Mouse (Mus musculus) limb, embryonic 10.5 days (tissue): ENCODE data around the gene B4galnt1. TPM values are rescaled to one million over a fixed set of nuclear protein-coding genes. Genes with fewer than 3 reads are reported as not detected.

Source experiments
- DNase-seq: peaks from one replicate; pipeline ENCODE4 v3.0.0-alpha.2; 2017; ENCODE audit warnings: low spot score
- H3K27ac ChIP-seq: fragments of 300-500 bp; sonication (generic); 2 replicates; pipeline ENCODE4 v1.5.1; 2016; ENCODE audit warnings: mild to moderate bottlenecking
- H3K27me3 ChIP-seq: fragments of 300-500 bp; sonication (generic); 2 replicates; pipeline ENCODE4 v1.6.1; 2016; ENCODE audit warnings: low read depth, mild to moderate bottlenecking; ENCODE audit not compliant: poor library complexity, severe bottlenecking
- H3K36me3 ChIP-seq: fragments of 300-500 bp; sonication (generic); 2 replicates; pipeline ENCODE4 v1.6.1; 2016; ENCODE audit warnings: mild to moderate bottlenecking, moderate library complexity
- H3K4me1 ChIP-seq: fragments of 300-500 bp; sonication (generic); 2 replicates; pipeline ENCODE4 v1.6.1; 2016
- H3K4me3 ChIP-seq: fragments of 300-500 bp; sonication (generic); 2 replicates; pipeline ENCODE4 v1.5.1; 2016; ENCODE audit warnings: mild to moderate bottlenecking, moderate library complexity
- H3K9me3 ChIP-seq: fragments of 300-500 bp; sonication (generic); replicated peaks from 2 replicates; pipeline ENCODE4 v1.6.1; 2016; ENCODE audit warnings: mild to moderate bottlenecking
- WGBS: fragments of 180-500 bp; shearing (Covaris S2); methylation state at CpG from one replicate; pipeline ENCODE4 v1.1.7; 2016; 5-methylcytosine and 5-hydroxymethylcytosine counted together
- polyA plus RNA-seq: library from polyadenylated mRNA; unstranded; fragments of >200 nt; fragmentation: Nextera tagmentation; extraction: Ambion mirVana; gene quantifications from 2 replicates; pipeline ENCODE4 v1.2.1, GENCODE M21; 2016

The B4galnt1 gene
- polyA plus RNA-seq, 1 experiment from 2014 or later, result 2.8 TPM

- Histone ChIP-seq H3K9me3 (no peaks in the 10 kb centered on the region), H3K4me1 (peaks cover 53% of the 10 kb centered on the region), H3K27me3 (peaks cover 82% of the 10 kb centered on the region), H3K27ac (no peak overlapping the region), H3K4me3 (peak overlapping the region; percentile 42), H3K36me3 (peaks cover 14% of the 10 kb centered on the region)
- WGBS, result 5% methylated on average over 41 of the region's 41 CpGs
- DNase-seq, result peak; percentile 52
Measured at GRCm38 (mm10) chr10:127178286-127179027, 13.4 kb downstream of the B4galnt1 start.

DNA sequence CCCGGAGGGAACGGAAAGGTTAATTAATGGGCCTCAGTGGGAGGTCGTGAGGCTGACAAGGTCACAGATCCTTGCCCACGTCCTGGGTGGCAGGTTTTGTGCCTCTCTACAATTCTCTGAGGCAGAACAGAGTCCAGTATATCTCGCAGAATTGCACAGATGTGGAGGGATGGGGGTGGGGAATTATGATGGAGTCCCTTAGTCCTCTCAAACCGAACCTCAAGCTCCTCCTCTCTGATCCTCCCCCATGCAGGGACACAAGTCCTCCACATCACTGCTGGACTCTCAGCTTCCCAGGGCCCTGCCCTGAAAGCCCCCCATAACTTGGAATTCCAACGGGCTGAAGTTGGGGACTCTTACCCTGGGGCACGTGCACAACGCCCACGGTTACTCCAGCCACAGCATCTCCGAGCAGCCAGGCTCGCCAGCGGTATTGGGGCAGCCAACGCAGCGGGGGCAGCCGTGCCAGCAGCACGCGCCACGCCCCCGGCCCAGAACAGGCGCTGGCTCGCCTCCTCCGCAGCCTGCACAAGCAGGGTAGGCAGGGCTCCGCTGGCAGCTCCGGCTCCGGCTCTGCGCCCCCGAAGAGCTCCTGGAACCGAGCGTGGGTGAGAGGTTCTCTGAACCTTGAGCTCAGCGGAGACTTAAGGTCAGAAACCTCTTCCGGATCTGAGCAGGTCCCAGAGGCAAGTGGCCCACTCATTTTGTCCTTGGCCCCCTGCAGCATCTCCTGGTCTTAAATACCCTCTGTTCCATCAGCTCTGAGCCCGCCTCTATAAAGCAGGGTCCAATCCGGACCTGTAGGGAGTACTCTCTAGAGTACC lies 15.1 kb downstream of the B4galnt1 start, which contains the start of gene Slc26a10:
Slc26a10 (minus strand) TSS at position 775 of the 824 bp plus-strand sequence.
- Histone ChIP-seq H3K36me3 (peaks cover 26% of the 10 kb centered on the region), H3K27me3 (peaks cover 90% of the 10 kb centered on the region), H3K27ac (no peak within 1 kb of the TSS), H3K9me3 (no peaks in the 10 kb centered on the region), H3K4me3 (peak within 1 kb of the TSS; percentile 45), H3K4me1 (peaks cover 67% of the 10 kb centered on the region)
- under 1% methylated on average over 34 of the region's 34 CpGs for WGBS
- DNase-seq, result peak; percentile 54

GRCm38 (mm10) chr10:127180695-127181047 lies 15.6 kb downstream of the B4galnt1 start:
- H3K36me3 ChIP-seq, result peaks cover 32% of the 10 kb centered on the region
- 19% methylated on average over 3 of the region's 3 CpGs for WGBS
- no peak overlapping the region for H3K27ac ChIP-seq
- peaks cover 95% of the 10 kb centered on the region for H3K27me3 ChIP-seq
- peak overlapping the region; percentile 45 for H3K4me3 ChIP-seq
- DNase-seq, result no peak
- peaks cover 71% of the 10 kb centered on the region for H3K4me1 ChIP-seq
- H3K9me3 ChIP-seq, result no peaks in the 10 kb centered on the region

GRCm38 (mm10) chr10:127181566-127181965 lies 16.5 kb downstream of the B4galnt1 start:
- no peak overlapping the region for H3K27ac ChIP-seq
- no peaks in the 10 kb centered on the region for H3K9me3 ChIP-seq
- peaks cover 86% of the 10 kb centered on the region for H3K27me3 ChIP-seq
- H3K36me3 ChIP-seq, result peaks cover 41% of the 10 kb centered on the region
- peaks cover 64% of the 10 kb centered on the region for H3K4me1 ChIP-seq
- no peak overlapping the region for H3K4me3 ChIP-seq
- DNase-seq, result no peak
- 74% methylated on average over 6 of the region's 6 CpGs for WGBS

GRCm38 (mm10) chr10:127182624-127183023 lies 17.6 kb downstream of the B4galnt1 start:
- Histone ChIP-seq H3K36me3 (peaks cover 49% of the 10 kb centered on the region), H3K27me3 (peaks cover 75% of the 10 kb centered on the region), H3K9me3 (no peaks in the 10 kb centered on the region), H3K27ac (no peak overlapping the region), H3K4me3 (no peak overlapping the region), H3K4me1 (peaks cover 61% of the 10 kb centered on the region)
- 94% methylated on average over 4 of the region's 4 CpGs for WGBS
- DNase-seq, result no peak

GRCm38 (mm10) chr10:127183759-127184158 lies 18.7 kb downstream of the B4galnt1 start:
- H3K36me3 ChIP-seq, result peaks cover 49% of the 10 kb centered on the region
- DNase-seq, result no peak
- WGBS, result 12% methylated on average over 20 of the region's 20 CpGs
- H3K27me3 ChIP-seq, result peaks cover 64% of the 10 kb centered on the region
- peak overlapping the region; percentile 16 for H3K4me3 ChIP-seq
- no peak overlapping the region for H3K27ac ChIP-seq
- H3K9me3 ChIP-seq, result no peaks in the 10 kb centered on the region
- H3K4me1 ChIP-seq, result peaks cover 59% of the 10 kb centered on the region

DNA sequence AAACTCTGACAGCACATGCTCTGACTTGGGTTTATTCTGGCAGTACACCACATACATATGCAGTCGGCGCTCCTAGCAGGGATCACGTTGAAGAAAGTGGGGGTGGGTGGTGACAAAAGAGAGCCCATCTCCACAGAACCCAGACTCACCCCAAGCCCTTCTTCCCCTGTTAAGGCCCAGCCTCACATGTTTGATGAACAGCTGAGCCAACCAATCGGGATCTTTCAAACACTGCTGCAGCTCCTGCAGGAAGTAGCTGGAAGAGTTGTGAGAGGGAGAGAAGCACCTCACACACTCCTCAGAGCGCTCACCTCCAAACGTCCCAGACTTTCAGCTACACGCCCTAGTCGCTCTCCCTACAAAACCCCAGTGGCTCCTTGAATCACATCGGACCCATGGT lies 20.1 kb downstream of the B4galnt1 start:
- H3K27ac ChIP-seq, result no peak overlapping the region
- H3K4me3 ChIP-seq, result no peak overlapping the region
- H3K9me3 ChIP-seq, result no peaks in the 10 kb centered on the region
- H3K4me1 ChIP-seq, result peaks cover 60% of the 10 kb centered on the region
- DNase-seq, result no peak
- H3K27me3 ChIP-seq, result peaks cover 50% of the 10 kb centered on the region
- 73% methylated on average over 9 of the region's 9 CpGs for WGBS
- peaks cover 49% of the 10 kb centered on the region for H3K36me3 ChIP-seq

DNA sequence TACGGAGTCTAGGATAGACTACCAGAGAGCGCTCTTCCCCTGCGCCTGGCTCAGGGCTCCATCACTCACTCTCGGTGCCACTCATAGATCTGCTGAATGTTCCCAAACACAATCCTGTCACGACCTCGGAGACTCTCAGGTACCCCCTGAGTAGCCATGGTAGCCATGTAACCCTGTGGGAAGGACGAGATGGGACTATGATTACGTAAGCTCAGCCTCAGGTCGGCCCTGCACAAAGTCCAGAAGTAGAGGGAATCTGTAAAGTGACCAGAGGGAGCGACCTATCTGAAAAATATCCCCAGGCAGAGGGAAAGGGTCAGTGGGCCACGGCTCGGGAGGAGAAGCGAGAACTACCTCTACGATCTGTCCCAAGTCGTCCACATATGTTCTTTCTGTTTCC lies 20.5 kb downstream of the B4galnt1 start:
- DNase-seq, result no peak
- no peak overlapping the region for H3K27ac ChIP-seq
- no peak overlapping the region for H3K4me3 ChIP-seq
- peaks cover 60% of the 10 kb centered on the region for H3K4me1 ChIP-seq
- peaks cover 46% of the 10 kb centered on the region for H3K27me3 ChIP-seq
- no peaks in the 10 kb centered on the region for H3K9me3 ChIP-seq
- H3K36me3 ChIP-seq, result peaks cover 49% of the 10 kb centered on the region
- 83% methylated on average over 15 of the region's 15 CpGs for WGBS

DNA sequence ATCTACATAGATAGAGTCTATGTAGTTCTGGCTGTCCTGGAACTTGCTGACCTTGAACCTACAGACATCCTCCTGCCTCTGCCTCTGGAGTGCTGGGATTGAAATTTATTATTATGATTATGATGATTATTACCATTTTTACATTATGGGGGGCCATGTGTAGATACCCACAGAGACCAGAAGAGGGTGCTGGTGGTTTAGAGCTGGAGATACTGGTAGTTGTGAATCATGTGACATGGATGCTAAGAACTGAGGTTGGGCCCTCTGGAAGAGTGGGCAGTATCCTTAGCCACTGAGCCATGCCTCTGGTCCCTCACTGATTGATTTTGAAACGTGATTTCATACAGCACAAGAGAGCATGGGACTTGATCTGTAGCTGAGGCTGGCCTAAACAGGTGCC lies 21.4 kb downstream of the B4galnt1 start:
- peaks cover 58% of the 10 kb centered on the region for H3K36me3 ChIP-seq
- no peak for DNase-seq
- H3K4me1 ChIP-seq, result peaks cover 65% of the 10 kb centered on the region
- no peaks in the 10 kb centered on the region for H3K9me3 ChIP-seq
- H3K4me3 ChIP-seq, result no peak overlapping the region
- H3K27ac ChIP-seq, result no peak overlapping the region
- H3K27me3 ChIP-seq, result peaks cover 37% of the 10 kb centered on the region
- 74% methylated on average over 1 of the region's 1 CpGs for WGBS

- H3K4me1 ChIP-seq, result peaks cover 65% of the 10 kb centered on the region
Measured at GRCm38 (mm10) chr10:127187371-127188078, 22.5 kb downstream of the B4galnt1 start.

DNA sequence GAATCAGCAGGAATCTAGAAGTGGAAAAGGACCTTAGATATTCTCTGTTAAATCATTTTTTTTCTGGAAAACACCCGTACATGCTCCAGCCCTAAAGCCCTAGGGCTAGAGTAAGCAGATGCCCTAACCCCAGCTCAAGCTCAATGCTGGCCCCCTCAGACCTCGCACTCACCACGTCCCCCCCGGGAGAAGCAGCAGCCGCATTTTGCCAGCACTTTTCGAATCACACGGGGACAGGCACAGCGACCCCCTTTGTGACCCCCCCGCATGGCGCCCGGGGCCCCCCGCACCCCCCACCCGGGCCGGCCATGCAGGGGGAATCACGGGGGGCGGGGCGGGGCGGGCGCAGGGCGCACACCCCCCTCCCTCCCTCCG lies 23.0 kb downstream of the B4galnt1 start:
- Histone ChIP-seq H3K4me1 (peaks cover 71% of the 10 kb centered on the region), H3K36me3 (peaks cover 63% of the 10 kb centered on the region)

More at GRCm38 (mm10) chr10:127187371-127188078, 22.5 kb downstream of the B4galnt1 start:
- peaks cover 63% of the 10 kb centered on the region for H3K36me3 ChIP-seq
- peak overlapping the region; percentile 79 for H3K4me3 ChIP-seq
- H3K27ac ChIP-seq, result peak overlapping the region; percentile 94
- H3K27me3 ChIP-seq, result peaks cover 26% of the 10 kb centered on the region
- WGBS, result 42% methylated on average over 10 of the region's 10 CpGs
- no peaks in the 10 kb centered on the region for H3K9me3 ChIP-seq
- DNase-seq, result no peak

GRCm38 (mm10) chr10:127188465-127189115 lies 23.6 kb downstream of the B4galnt1 start:
- Histone ChIP-seq H3K36me3 (peaks cover 63% of the 10 kb centered on the region), H3K27me3 (peaks cover 16% of the 10 kb centered on the region), H3K4me3 (peak overlapping the region; percentile 79), H3K9me3 (no peaks in the 10 kb centered on the region), H3K27ac (peak overlapping the region; percentile 94), H3K4me1 (peaks cover 68% of the 10 kb centered on the region)
- WGBS, result under 1% methylated on average over 46 of the region's 46 CpGs
- DNase-seq, result peak; percentile 91

More for the DNA sequence above, 23.0 kb downstream of the B4galnt1 start:
- peak overlapping the region; percentile 79 for H3K4me3 ChIP-seq
- H3K9me3 ChIP-seq, result no peaks in the 10 kb centered on the region
- WGBS, result 1% methylated on average over 21 of the region's 21 CpGs
- no peak for DNase-seq
- H3K27me3 ChIP-seq, result peaks cover 21% of the 10 kb centered on the region
- peak overlapping the region; percentile 94 for H3K27ac ChIP-seq
